Mouse (Mus musculus) lung, adult 2 months (tissue): ENCODE data around the gene Spdya.

ENCODE experiments used
- CTCF ChIP-seq: fragments of 200-500 bp; IDR thresholded peaks from 2 replicates; pipeline ENCODE4 v1.5.1; 2011; ENCODE audit warnings: mild to moderate bottlenecking, low read length, control low read depth; ENCODE audit not compliant: insufficient read depth
- POLR2A ChIP-seq: fragments of 200-500 bp; IDR thresholded peaks from 2 replicates; pipeline ENCODE4 v1.6.1; 2011; ENCODE audit warnings: low read depth, mild to moderate bottlenecking, control low read depth, low read length, borderline replicate concordance; ENCODE audit errors: extremely low read depth

GRCm38 (mm10) chr17:71506832-71507231 lies 45.0 kb upstream of the Spdya start:
- TF ChIP-seq POLR2A (no peak), CTCF (no peak)
